Mouse (Mus musculus): Measurements from ENCODE around the gene Bend7.

The Bend7 gene

GRCm38 (mm10) chr2:4717769-4718661 lies at the start of gene Bend7:
TSS of gene Bend7 (plus strand) at chr2:4717831.
- DNase-seq (ENCODE audit: low read depth, low spot score), result no peak

GRCm38 (mm10) chr2:4668626-4669025 lies 49.0 kb upstream of the Bend7 start:
- no peak for DNase-seq (ENCODE audit: low read depth, low spot score)

GRCm38 (mm10) chr2:4669701-4670100 lies 47.9 kb upstream of the Bend7 start:
- DNase-seq (ENCODE audit: low read depth, low spot score), result no peak

- DNase-seq (ENCODE audit: low read depth, low spot score), result no peak
These were observed 46.0 kb upstream of the Bend7 start for GRCm38 (mm10) chr2:4671636-4672035.

GRCm38 (mm10) chr2:4679886-4680285 lies 37.7 kb upstream of the Bend7 start:
- DNase-seq (ENCODE audit: low read depth, low spot score), result no peak

GRCm38 (mm10) chr2:4711262-4711661 lies 6.4 kb upstream of the Bend7 start:
- no peak for DNase-seq (ENCODE audit: low read depth, low spot score)

GRCm38 (mm10) chr2:4717081-4717768 lies 406 bp upstream of the Bend7 start:
- DNase-seq (ENCODE audit: low read depth, low spot score), result no peak

- no peak for DNase-seq (ENCODE audit: low read depth, low spot score)
These were observed 5.5 kb downstream of the Bend7 start for GRCm38 (mm10) chr2:4723088-4723487.

GRCm38 (mm10) chr2:4730161-4730560 lies 12.5 kb downstream of the Bend7 start:
- DNase-seq (ENCODE audit: low read depth, low spot score), result no peak

- DNase-seq (ENCODE audit: low read depth, low spot score), result no peak
These were observed 16.3 kb downstream of the Bend7 start for GRCm38 (mm10) chr2:4733971-4734370.

- no peak for DNase-seq (ENCODE audit: low read depth, low spot score)
These were observed 18.6 kb downstream of the Bend7 start for GRCm38 (mm10) chr2:4736095-4736797.

- DNase-seq (ENCODE audit: low read depth, low spot score), result no peak
These were observed 19.1 kb downstream of the Bend7 start for GRCm38 (mm10) chr2:4736798-4737155.

- DNase-seq (ENCODE audit: low read depth, low spot score), result no peak
These were observed 34.3 kb downstream of the Bend7 start for GRCm38 (mm10) chr2:4751918-4752317.

GRCm38 (mm10) chr2:4755716-4756115 lies 38.1 kb downstream of the Bend7 start:
- no peak for DNase-seq (ENCODE audit: low read depth, low spot score)

- DNase-seq (ENCODE audit: low read depth, low spot score), result no peak
These were observed 39.6 kb downstream of the Bend7 start for GRCm38 (mm10) chr2:4757218-4757617.

- DNase-seq (ENCODE audit: low read depth, low spot score), result no peak
These were observed 43.1 kb downstream of the Bend7 start for GRCm38 (mm10) chr2:4760741-4761140.

- no peak for DNase-seq (ENCODE audit: low read depth, low spot score)
These were observed 44.3 kb downstream of the Bend7 start for GRCm38 (mm10) chr2:4761906-4762305.

- DNase-seq (ENCODE audit: low read depth, low spot score), result no peak
These were observed 46.4 kb downstream of the Bend7 start for GRCm38 (mm10) chr2:4764071-4764470.

- no peak for DNase-seq (ENCODE audit: low read depth, low spot score)
These were observed 52.7 kb downstream of the Bend7 start for GRCm38 (mm10) chr2:4770376-4770775.

GRCm38 (mm10) chr2:4773911-4774310 lies 56.3 kb downstream of the Bend7 start:
- no peak for DNase-seq (ENCODE audit: low read depth, low spot score)

- no peak for DNase-seq (ENCODE audit: low read depth, low spot score)
These were observed 59.7 kb downstream of the Bend7 start for GRCm38 (mm10) chr2:4777291-4777690.

- DNase-seq (ENCODE audit: low read depth, low spot score), result no peak
These were observed 64.0 kb downstream of the Bend7 start for GRCm38 (mm10) chr2:4781641-4782040.
